Mouse (Mus musculus) gastrocnemius, postnatal 10 days (tissue): Measurements from ENCODE around the gene Cwf19l1. TPM values are rescaled to one million over a fixed set of nuclear protein-coding genes. Genes with fewer than 3 reads are reported as not detected.

Experiments
- total RNA-seq, 2 experiments: library from RNA; stranded (reverse); gene quantifications; 2 replicates each; pipeline ENCODE4 v1.2.3; 2021

Cwf19l1 gene
- total RNA-seq, 2 experiments from 2014 or later = 7.7 to 8.7 TPM

Other genes starting within 250 kb of the Cwf19l1 start
- 10 to 100 TPM; 12.8 to 16.3 TPM for gene Dnmbp, start 195.7 kb downstream of the Cwf19l1 start, total RNA-seq
- gene Cpn1, start 149.3 kb downstream of the Cwf19l1 start, total RNA-seq = not detected
- gene Cyp2c23, start 106.7 kb downstream of the Cwf19l1 start, total RNA-seq = not detected
- gene Erlin1, start 66.1 kb downstream of the Cwf19l1 start, total RNA-seq = 1 to 10 TPM; 5.6 to 8.3 TPM
- 10 to 100 TPM; 21.6 TPM for gene Chuk, start 28.4 kb downstream of the Cwf19l1 start, total RNA-seq
- 10 to 100 TPM; 15.8 to 17.8 TPM for gene Bloc1s2, start 10.6 kb upstream of the Cwf19l1 start, total RNA-seq
- not detected for gene Pkd2l1, start 56.6 kb upstream of the Cwf19l1 start, total RNA-seq
- not detected for gene Scd3, start 67.4 kb upstream of the Cwf19l1 start, total RNA-seq
- gene Scd2, start 157.8 kb upstream of the Cwf19l1 start, total RNA-seq = 10 to 100 TPM; 55.2 to 56.7 TPM
- gene Scd4, start 197.2 kb upstream of the Cwf19l1 start, total RNA-seq = under 1 TPM; 0.33 to 0.61 TPM